11 mouse cellular contexts compared by ENCODE assay signal in genomic region chr10:43689161-43689913, GRCm38 (mm10).
DNase-seq lines count a peak whose midpoint lies in the region; ATAC-seq and TF ChIP-seq lines count a peak whose summit lies in the region.
"Had no signal": no experiment of that assay in that cellular context is flagged by ENCODE, and none has a peak within 500 bp of the region (broad histone marks: within the 10 kb centered on the region; RNA-seq: fewer than 3 reads in every experiment).

No protein-coding gene starts in this region.

- no peak overlapping the region for H3K9ac ChIP-seq in kidney, embryonic 15.5 days
- H3K9ac ChIP-seq in embryonic facial prominence, embryonic 15.5 days, result no peak overlapping the region
- H3K9ac ChIP-seq: forebrain, embryonic 12.5 days; limb, embryonic 15.5 days had no signal

- whole genome bisulfite sequencing in kidney, embryonic 15.5 days, result 4% methylated on average over 10 of the region's 10 CpGs
- 9% methylated on average over 10 of the region's 10 CpGs for WGBS in embryonic facial prominence, embryonic 15.5 days

- H3K9me3 ChIP-seq in kidney, embryonic 15.5 days (replicated peaks), result no peaks in the 10 kb centered on the region
- H3K9me3 ChIP-seq in embryonic facial prominence, embryonic 15.5 days (replicated peaks), result no peaks in the 10 kb centered on the region
- H3K9me3 ChIP-seq: forebrain, embryonic 12.5 days; limb, embryonic 15.5 days had no signal

- H3K36me3 ChIP-seq in kidney, embryonic 15.5 days, result no peaks in the 10 kb centered on the region
- no peaks in the 10 kb centered on the region for H3K36me3 ChIP-seq in embryonic facial prominence, embryonic 15.5 days
- H3K36me3 ChIP-seq: forebrain, embryonic 12.5 days; limb, embryonic 15.5 days had no signal

- peaks cover 43% of the 10 kb centered on the region for H3K4me1 ChIP-seq in kidney, embryonic 15.5 days
- peaks cover 16% of the 10 kb centered on the region for H3K4me1 ChIP-seq in embryonic facial prominence, embryonic 15.5 days

- TF ChIP-seq CTCF in Patski (IDR thresholded peaks at IDR 0.05), result no peak

- CTCF ChIA-PET in Patski (lab: Charles Lee), result no interaction called here

- no peaks in the 10 kb centered on the region for H3K27me3 ChIP-seq in kidney, embryonic 15.5 days
- H3K27me3 ChIP-seq in Patski, result no peaks in the 10 kb centered on the region
- peaks cover 3% of the 10 kb centered on the region; the same call in 1 of the 2 replicates for H3K27me3 ChIP-seq in embryonic facial prominence, embryonic 15.5 days
- H3K27me3 ChIP-seq: forebrain, embryonic 12.5 days; limb, embryonic 15.5 days had no signal

- peak overlapping the region; percentile 64 for H3K27ac ChIP-seq in kidney, embryonic 15.5 days
- H3K27ac ChIP-seq in embryonic facial prominence, embryonic 15.5 days (replicated peaks), result no peak overlapping the region; the same call in 1 of the 2 replicates
- H3K27ac ChIP-seq: forebrain, embryonic 12.5 days; limb, embryonic 15.5 days had no signal

- peak; percentile 90 for ATAC-seq in kidney, embryonic 15.5 days (replicated peaks; ENCODE audit: low FRiP score)
- peak; percentile 53 for ATAC-seq in Patski
- peak; percentile 43; the same call in 1 of the 2 replicates for ATAC-seq in embryonic facial prominence, embryonic 15.5 days (ENCODE audit: insufficient number of reproducible peaks, low FRiP score, low TSS enrichment, low read depth)

- POLR2A ChIA-PET in Patski (lab: Charles Lee), result interaction anchor here (1.1 kb wide), 1 partner anchor 111 kb away, joined by 3 read pairs; the partner anchor contains the start of gene Cd24a

- peak overlapping the region; percentile 6; the same call in 1 of the 2 replicates for H3K4me3 ChIP-seq in kidney, embryonic 15.5 days (replicated peaks)
- H3K4me3 ChIP-seq in embryonic facial prominence, embryonic 15.5 days (replicated peaks), result no peak overlapping the region
- H3K4me3 ChIP-seq: forebrain, embryonic 12.5 days; limb, embryonic 15.5 days had no signal

- no peak for DNase-seq in kidney, postnatal 25 days
- no peak for DNase-seq in Patski (ENCODE audit: low read depth, low spot score)
- DNase-seq in kidney, postnatal 36 days, result peak; percentile 22 to 27
- DNase-seq in c-Kit-positive CD71-positive TER-119-positive erythroid progenitor cells, embryonic 14.5 days (ENCODE audit: low spot score), result no peak
- no peak for DNase-seq in thymus, postnatal 36 days
- no peak for DNase-seq in adrenal gland, adult 8-10 months
- DNase-seq: spleen, adult 18-20 months had no signal

- in situ Hi-C loops in Patski (cut with MboI; ENCODE audit: low pct_unique_long_range_greater_than_20kb), result no loop called here

- H3K4me2 ChIP-seq in kidney, embryonic 15.5 days, result peak overlapping the region; percentile 44
- H3K4me2 ChIP-seq in embryonic facial prominence, embryonic 15.5 days (replicated peaks), result peak overlapping the region; percentile 25; the same call in 1 of the 2 replicates
- H3K4me2 ChIP-seq: forebrain, embryonic 12.5 days; limb, embryonic 15.5 days had no signal

Comparison
In these comparisons a context has a peak if more than half of its experiments do, and no peak if none do; other contexts are left out.
1. DNase-seq: peak in kidney, postnatal 36 days (2 of 2); none in kidney, postnatal 25 days (0 of 2), Patski (single experiment), c-Kit-positive CD71-positive TER-119-positive erythroid progenitor cells, embryonic 14.5 days (single experiment), thymus, postnatal 36 days (0 of 2) and adrenal gland, adult 8-10 months (single experiment).
2. Peak in every context shown above with its lines, with median percentiles within 50 percentile points of each other: ATAC-seq.